Mouse (Mus musculus) midbrain, embryonic 15.5 days (tissue): Measurements from ENCODE around the gene Gm10553. TPM values are rescaled to one million over a fixed set of nuclear protein-coding genes. Genes with fewer than 3 reads are reported as not detected.
"Not testable (repeated sequence)": the region's sequence is repeated elsewhere in the genome, so short reads cannot be mapped to it uniquely, and the experiment has no call there.

Source experiments
- ATAC-seq: fragments of 200-750 bp; cut with Nextera tagmentation; replicated peaks from 2 replicates; pipeline ENCODE4 v1.8.0; 2017; ENCODE audit warnings: moderate TSS enrichment
- H3K27ac ChIP-seq: fragments of 300-500 bp; sonication (generic); 2 replicates; pipeline ENCODE4 v1.5.1; 2015; ENCODE audit warnings: mild to moderate bottlenecking, inconsistent platforms
- H3K27me3 ChIP-seq: fragments of 300-500 bp; sonication (generic); replicated peaks from 2 replicates; pipeline ENCODE4 v1.6.1; 2015; ENCODE audit warnings: inconsistent platforms
- H3K36me3 ChIP-seq: fragments of 300-500 bp; sonication (generic); replicated peaks from 2 replicates; pipeline ENCODE4 v1.6.1; 2015; ENCODE audit warnings: inconsistent platforms
- H3K4me1 ChIP-seq: fragments of 300-500 bp; sonication (generic); 2 replicates; pipeline ENCODE4 v1.6.1; 2015; ENCODE audit warnings: inconsistent platforms
- H3K4me2 ChIP-seq: fragments of 300-500 bp; sonication (generic); 2 replicates; pipeline ENCODE4 v1.6.1; 2015; ENCODE audit warnings: inconsistent platforms, mild to moderate bottlenecking, moderate library complexity
- H3K4me3 ChIP-seq: fragments of 300-500 bp; sonication (generic); 2 replicates; pipeline ENCODE4 v1.5.1; 2015; ENCODE audit warnings: mild to moderate bottlenecking, inconsistent platforms
- H3K9ac ChIP-seq: fragments of 300-500 bp; sonication (generic); 2 replicates; pipeline ENCODE4 v1.6.1; 2015; ENCODE audit warnings: mild to moderate bottlenecking, inconsistent platforms
- H3K9me3 ChIP-seq: fragments of 300-500 bp; sonication (generic); 2 replicates; pipeline ENCODE4 v1.6.1; 2016; ENCODE audit warnings: inconsistent platforms
- WGBS: fragments of 180-500 bp; shearing (Covaris S2); methylation state at CpG from one replicate; pipeline ENCODE4 v1.1.7; 2015; ENCODE audit warnings: mixed read lengths; 5-methylcytosine and 5-hydroxymethylcytosine counted together
- polyA plus RNA-seq: library from polyadenylated mRNA; unstranded; fragments of >200 nt; fragmentation: Nextera tagmentation; extraction: Ambion mirVana; gene quantifications from 2 replicates; pipeline ENCODE4 v1.2.1, GENCODE M21; 2015

Gene Gm10553
- polyA plus RNA-seq, 1 experiment from 2014 or later: not detected

DNA sequence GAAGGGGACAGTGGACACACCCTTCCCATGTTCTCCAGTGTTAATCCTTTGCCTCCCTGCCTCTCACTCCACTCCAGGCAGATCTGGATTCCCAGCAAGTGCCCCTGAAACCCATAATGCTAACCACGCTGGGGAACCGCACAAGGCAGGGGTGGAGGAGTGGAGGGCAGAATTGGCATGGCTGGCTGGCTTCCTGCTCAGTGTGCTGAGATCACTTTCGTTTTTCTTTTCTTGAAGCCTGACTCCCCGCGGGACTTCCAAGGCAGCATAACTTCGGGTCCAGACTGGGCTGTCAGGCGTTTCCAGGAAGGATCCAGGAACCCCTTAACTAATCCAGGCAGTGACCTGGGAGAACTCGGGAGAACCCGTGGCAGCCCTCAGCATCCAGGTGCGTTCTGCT lies 11.6 kb downstream of the Gm10553 start:
- ATAC-seq, H3K27me3 ChIP-seq, H3K4me3 ChIP-seq, H3K27ac ChIP-seq, H3K9ac ChIP-seq, H3K36me3 ChIP-seq, H3K4me1 ChIP-seq, H3K9me3 ChIP-seq, H3K4me2 ChIP-seq: not testable (repeated sequence)
- 71% methylated on average over 10 of the region's 10 CpGs for WGBS

DNA sequence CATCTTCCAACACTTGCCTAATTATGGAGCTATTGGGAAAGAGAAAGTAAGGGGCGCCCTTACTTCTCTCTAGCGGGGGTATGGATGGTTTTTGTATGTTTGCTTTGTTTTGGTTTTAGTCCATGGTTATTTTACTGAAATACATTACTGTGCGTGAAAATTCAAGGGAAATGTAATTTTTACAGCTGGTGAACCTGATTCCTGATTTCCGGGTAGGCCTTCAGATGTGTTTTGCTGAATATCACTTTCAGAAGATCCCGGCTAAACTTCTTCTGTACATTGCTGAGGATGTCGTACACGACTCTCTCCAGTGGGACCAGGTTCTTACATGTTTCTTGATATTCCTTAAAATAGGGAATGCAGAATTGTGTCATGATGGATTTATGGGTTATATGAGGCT lies 12.3 kb downstream of the Gm10553 start:
- H3K27me3 ChIP-seq, H3K9ac ChIP-seq, H3K27ac ChIP-seq, H3K36me3 ChIP-seq, ATAC-seq, H3K4me2 ChIP-seq, H3K4me1 ChIP-seq, H3K9me3 ChIP-seq, H3K4me3 ChIP-seq: not testable (repeated sequence)
- WGBS: 89% methylated on average over 7 of the region's 7 CpGs

DNA sequence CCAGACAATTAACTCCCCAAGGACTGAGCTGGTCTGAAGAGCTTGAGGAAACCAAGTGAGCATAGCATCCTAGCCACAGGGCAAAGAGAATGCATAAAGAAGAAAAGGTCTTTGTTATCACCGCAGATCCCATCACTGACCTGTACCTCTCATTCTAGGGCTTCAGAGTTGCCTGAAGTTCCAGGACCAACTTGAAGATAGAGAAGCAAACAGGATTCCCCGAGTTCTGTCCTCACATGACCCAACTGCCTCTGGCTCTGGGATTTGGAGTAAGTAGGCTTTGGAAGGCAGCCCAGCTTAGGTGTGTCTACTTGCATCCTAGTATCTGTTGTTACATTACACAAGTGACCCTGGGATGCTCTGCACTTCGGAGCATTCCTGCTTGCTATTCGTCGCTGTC lies 12.9 kb downstream of the Gm10553 start:
- H3K36me3 ChIP-seq, H3K27ac ChIP-seq, H3K4me3 ChIP-seq, H3K9ac ChIP-seq, H3K4me2 ChIP-seq, H3K4me1 ChIP-seq, H3K27me3 ChIP-seq, H3K9me3 ChIP-seq, ATAC-seq: not testable (repeated sequence)
- 67% methylated on average over 2 of the region's 5 CpGs for WGBS

DNA sequence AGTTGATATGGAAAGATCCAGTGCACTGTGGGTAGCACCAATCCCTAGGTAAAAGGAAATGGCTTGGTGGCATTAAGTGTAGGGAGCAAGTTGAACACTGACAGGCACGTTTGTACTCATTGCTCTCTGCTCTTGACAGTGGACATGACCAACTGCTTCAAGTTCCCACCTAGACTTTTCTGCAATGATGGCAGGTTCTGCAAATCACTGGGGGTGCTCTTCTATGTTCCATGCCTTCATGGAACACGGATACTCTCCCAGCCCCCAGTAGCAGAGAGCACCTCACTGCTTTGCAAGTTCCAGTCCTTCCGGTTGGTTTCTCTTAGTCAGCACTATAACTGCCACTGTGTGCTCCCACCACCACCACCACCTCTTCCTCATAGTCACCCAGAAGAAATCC lies 14.1 kb downstream of the Gm10553 start:
- not testable (repeated sequence) for H3K27me3 ChIP-seq, H3K9ac ChIP-seq, H3K9me3 ChIP-seq, H3K4me2 ChIP-seq, ATAC-seq, H3K4me3 ChIP-seq, H3K4me1 ChIP-seq, H3K27ac ChIP-seq, H3K36me3 ChIP-seq
- 73% methylated on average over 3 of the region's 3 CpGs for WGBS

DNA sequence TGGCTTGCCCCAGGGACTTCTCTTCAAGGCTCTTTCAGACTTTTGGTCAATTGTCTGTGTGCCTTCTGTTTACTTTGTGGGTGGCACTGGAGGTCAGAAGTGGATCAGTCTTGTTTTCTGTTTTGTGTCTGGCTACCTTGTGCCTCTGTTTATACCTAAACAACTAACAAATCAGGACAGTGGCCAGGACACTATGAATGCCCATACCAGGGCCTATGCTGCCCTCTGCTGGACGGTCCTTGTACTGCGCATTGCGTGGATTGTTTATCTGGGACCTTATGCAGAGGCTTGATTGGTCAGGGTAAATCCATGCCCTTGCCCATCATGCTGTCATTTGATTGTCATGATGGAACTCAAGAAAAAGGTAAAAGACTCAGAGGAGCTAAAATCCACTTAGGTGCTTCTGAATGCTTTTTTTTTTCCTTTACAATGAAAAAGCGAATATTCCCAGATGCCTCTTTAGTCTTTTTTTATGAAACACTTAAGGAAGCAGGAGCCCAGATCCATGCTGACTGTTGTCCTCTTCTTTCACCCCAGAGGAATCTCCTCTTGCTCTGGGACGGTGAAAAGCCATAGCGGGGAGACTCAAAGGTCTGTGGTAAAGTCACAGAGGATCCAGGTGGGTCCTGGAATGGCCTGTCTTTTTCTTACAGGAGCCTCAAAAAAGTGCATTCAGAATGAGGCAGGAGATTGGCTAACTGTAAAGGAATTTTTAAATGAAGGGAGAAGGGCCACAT lies 14.9 kb downstream of the Gm10553 start:
- H3K9ac ChIP-seq, H3K4me1 ChIP-seq, H3K4me3 ChIP-seq, H3K27ac ChIP-seq, H3K36me3 ChIP-seq, H3K27me3 ChIP-seq, ATAC-seq, H3K9me3 ChIP-seq, H3K4me2 ChIP-seq: not testable (repeated sequence)
- WGBS: 54% methylated on average over 6 of the region's 6 CpGs

DNA sequence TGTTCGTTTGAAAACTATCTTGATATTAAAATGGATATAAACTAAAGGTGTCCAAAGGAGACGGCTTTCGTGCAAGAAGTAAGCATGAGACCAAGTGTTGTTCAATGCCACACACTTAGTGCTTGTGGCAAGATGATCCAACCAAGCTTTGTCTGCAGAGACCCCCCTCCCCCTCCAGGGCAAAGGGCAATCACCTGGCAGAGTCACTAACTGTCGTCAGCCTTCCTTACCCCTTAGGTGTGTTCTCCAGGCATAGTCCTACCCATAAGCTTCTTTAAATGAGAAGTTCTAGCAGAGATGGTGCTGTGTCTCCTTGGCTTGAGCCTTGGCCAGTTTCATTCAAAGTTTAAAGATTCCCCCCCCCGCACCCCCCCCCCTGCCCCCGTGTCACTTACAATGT lies 17.6 kb downstream of the Gm10553 start:
- not testable (repeated sequence) for H3K4me2 ChIP-seq, ATAC-seq, H3K9ac ChIP-seq, H3K36me3 ChIP-seq, H3K27me3 ChIP-seq, H3K4me3 ChIP-seq, H3K4me1 ChIP-seq, H3K27ac ChIP-seq, H3K9me3 ChIP-seq
- WGBS: 65% methylated on average over 5 of the region's 6 CpGs

DNA sequence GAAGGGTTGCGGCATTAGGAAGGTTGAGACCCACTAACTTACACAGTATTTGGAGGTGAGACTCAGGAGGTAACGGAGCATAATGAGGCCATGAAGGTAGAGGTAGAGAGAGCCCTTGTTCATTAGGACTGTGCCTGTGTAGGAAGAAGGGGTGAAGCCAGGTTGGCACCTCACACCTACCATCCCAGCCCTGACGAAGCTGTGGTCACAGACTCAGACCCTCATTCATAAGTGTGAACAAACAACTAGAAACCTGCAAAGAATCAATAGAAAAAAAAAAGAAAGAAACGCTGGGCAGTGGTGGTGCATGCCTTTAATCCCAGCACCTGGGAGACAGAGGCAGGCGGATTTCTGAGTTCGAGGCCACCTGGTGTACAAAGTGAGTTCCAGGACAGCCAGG lies 18.4 kb downstream of the Gm10553 start:
- not testable (repeated sequence) for H3K9ac ChIP-seq, ATAC-seq

DNA sequence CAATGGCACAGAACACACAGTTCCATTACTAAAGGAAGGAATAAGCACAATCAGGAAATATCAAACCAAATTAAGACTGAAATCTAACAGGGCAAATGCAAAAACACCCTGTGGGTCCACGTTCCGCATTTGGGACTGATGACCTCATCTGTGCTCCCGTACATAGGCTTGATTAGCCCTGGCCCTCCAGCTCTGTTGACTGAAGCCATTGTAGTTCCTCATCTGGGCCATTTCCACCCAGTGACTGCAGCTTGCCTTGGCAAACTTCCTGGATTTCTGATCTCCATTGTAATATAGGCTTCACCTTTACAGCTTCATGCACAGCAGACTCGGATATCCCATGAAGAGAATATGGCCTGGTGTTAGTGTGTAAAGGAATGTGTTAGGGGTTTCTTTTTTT lies 21.9 kb downstream of the Gm10553 start:
- not testable (repeated sequence) for H3K27me3 ChIP-seq, H3K27ac ChIP-seq, H3K9ac ChIP-seq, H3K4me3 ChIP-seq, H3K4me2 ChIP-seq, H3K4me1 ChIP-seq, H3K9me3 ChIP-seq, H3K36me3 ChIP-seq, ATAC-seq
- 94% methylated on average over 4 of the region's 4 CpGs for WGBS

More for the DNA sequence above, 18.4 kb downstream of the Gm10553 start:
- not testable (repeated sequence) for H3K4me1 ChIP-seq, H3K4me3 ChIP-seq, H3K9me3 ChIP-seq, H3K27ac ChIP-seq, H3K27me3 ChIP-seq, H3K36me3 ChIP-seq, H3K4me2 ChIP-seq
- WGBS: 88% methylated on average over 6 of the region's 6 CpGs

DNA sequence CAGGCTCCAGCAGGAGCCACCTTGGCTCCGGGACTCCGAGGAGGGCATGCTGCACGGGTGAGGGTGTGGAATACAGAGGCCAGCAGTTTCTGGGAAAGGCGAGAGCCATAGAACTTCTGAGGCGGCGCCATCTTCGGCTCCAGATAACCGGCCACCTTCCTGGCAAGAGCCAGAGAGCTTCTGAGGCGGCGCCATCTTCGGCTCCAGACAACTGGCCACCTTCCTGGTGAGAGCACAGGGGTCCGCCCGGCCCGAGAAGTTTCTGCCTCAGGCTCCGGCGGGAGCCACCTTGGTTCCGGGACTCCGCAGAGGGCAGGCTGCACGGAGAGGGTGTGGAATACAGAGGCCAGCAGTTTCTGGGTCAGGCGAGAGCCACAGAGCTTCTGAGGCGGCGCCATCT lies 33.7 kb downstream of the Gm10553 start:
- H3K4me3 ChIP-seq, H3K27me3 ChIP-seq, H3K27ac ChIP-seq, H3K9me3 ChIP-seq, H3K4me1 ChIP-seq, H3K4me2 ChIP-seq, H3K9ac ChIP-seq, H3K36me3 ChIP-seq, ATAC-seq: not testable (repeated sequence)
- 90% methylated on average over 22 of the region's 22 CpGs for WGBS

Other genes starting within 250 kb of the Gm10553 start
- 21.5 and 25.1 TPM in 2 replicates for gene Slc16a14, start 165.0 kb upstream of the Gm10553 start, polyA plus RNA-seq
- gene A530032D15Rik, start 9.7 kb downstream of the Gm10553 start, polyA plus RNA-seq: not detected in 2 replicates
- gene C130026I21Rik, start 170.4 kb downstream of the Gm10553 start, polyA plus RNA-seq: 0.22 and 0.40 TPM in 2 replicates